Comparison of ENCODE assay signal across 23 mouse cellular contexts in genomic region chr11:96404831-96405230, GRCm38 (mm10). TPM values are rescaled to one million over a fixed set of nuclear protein-coding genes. Genes with fewer than 3 reads are reported as not detected.
DNase-seq lines count a peak whose midpoint lies in the region; ATAC-seq and TF ChIP-seq lines count a peak whose summit lies in the region.
"Had no signal": no experiment of that assay in that cellular context is flagged by ENCODE, and none has a peak within 500 bp of the region (broad histone marks: within the 10 kb centered on the region; RNA-seq: fewer than 3 reads in every experiment).

No protein-coding gene starts in this region.

- no peaks in the 10 kb centered on the region for H3K27me3 ChIP-seq in hindbrain, postnatal 0 days (ENCODE audit: insufficient read depth, low read length)
- H3K27me3 ChIP-seq in hindbrain, embryonic 11.5 days (ENCODE audit: control insufficient read depth, insufficient read depth, low read length): no peaks in the 10 kb centered on the region
- no peaks in the 10 kb centered on the region for H3K27me3 ChIP-seq in lung, embryonic 14.5 days (ENCODE audit: insufficient read depth, low read length)
- peaks cover 84% of the 10 kb centered on the region for H3K27me3 ChIP-seq in CH12.LX (replicated peaks)

- dilution Hi-C loops in CH12.LX (cut with MboI; ENCODE audit: extremely low pct_ligation_motif_present, extremely low pct_unique_long_range_greater_than_20kb, low sequenced_read_pairs): no loop called here

- H3K27ac ChIP-seq in hindbrain, postnatal 0 days: peak overlapping the region; percentile 20; the same call in 1 of the 2 replicates
- H3K27ac ChIP-seq in hindbrain, embryonic 11.5 days (ENCODE audit: low read depth, low read length): no peak overlapping the region
- H3K27ac ChIP-seq in lung, embryonic 14.5 days (ENCODE audit: low read depth): peak overlapping the region; percentile 59
- no peak overlapping the region for H3K27ac ChIP-seq in CH12.LX (ENCODE audit: insufficient read depth, low read depth)
- 0 out of 2 replicates have a peak overlapping the region, but pooled peaks have one; percentile 27 for H3K27ac ChIP-seq in brown adipose tissue, adult 24 weeks (replicated peaks; ENCODE audit: low read depth, low read length)
- H3K27ac ChIP-seq: forebrain, embryonic 13.5 days; heart, embryonic 10.5 days had no signal

- no peaks in the 10 kb centered on the region for H3K79me2 ChIP-seq in CH12.LX (replicated peaks; ENCODE audit: control insufficient read depth, extremely low read depth, insufficient read depth, poor library complexity, severe bottlenecking)

- no peaks in the 10 kb centered on the region for H3K36me3 ChIP-seq in hindbrain, postnatal 0 days (ENCODE audit: insufficient read depth, low read length)
- no peaks in the 10 kb centered on the region for H3K36me3 ChIP-seq in hindbrain, embryonic 11.5 days (ENCODE audit: control insufficient read depth, insufficient read depth, low read length)
- no peaks in the 10 kb centered on the region for H3K36me3 ChIP-seq in lung, embryonic 14.5 days (ENCODE audit: insufficient read depth)
- no peaks in the 10 kb centered on the region for H3K36me3 ChIP-seq in CH12.LX (replicated peaks in 1 of 2; ENCODE audit: control insufficient read depth in 1 of 2, insufficient read depth in 1 of 2, low read length in 1 of 2)
- H3K36me3 ChIP-seq: heart, embryonic 10.5 days had no signal

- H3K9me3 ChIP-seq in hindbrain, postnatal 0 days (ENCODE audit: low read length): no peaks in the 10 kb centered on the region
- no peaks in the 10 kb centered on the region for H3K9me3 ChIP-seq in hindbrain, embryonic 11.5 days (ENCODE audit: control insufficient read depth, low read length)
- no peaks in the 10 kb centered on the region for H3K9me3 ChIP-seq in lung, embryonic 14.5 days (ENCODE audit: low read depth, low read length)
- H3K9me3 ChIP-seq in CH12.LX (replicated peaks; ENCODE audit: low read length): peaks cover 3% of the 10 kb centered on the region
- H3K9me3 ChIP-seq: forebrain, embryonic 13.5 days; heart, embryonic 10.5 days had no signal

- 75% methylated on average over 7 of the region's 7 CpGs for WGBS in hindbrain, postnatal 0 days
- WGBS in hindbrain, embryonic 11.5 days: 72% methylated on average over 7 of the region's 7 CpGs
- 46% methylated on average over 7 of the region's 7 CpGs for WGBS in lung, embryonic 14.5 days

- H3K4me1 ChIP-seq in hindbrain, postnatal 0 days (ENCODE audit: insufficient read depth, low read length): peaks cover 5% of the 10 kb centered on the region
- no peaks in the 10 kb centered on the region for H3K4me1 ChIP-seq in hindbrain, embryonic 11.5 days (replicated peaks; ENCODE audit: control insufficient read depth, insufficient read depth, low read length)
- H3K4me1 ChIP-seq in lung, embryonic 14.5 days (ENCODE audit: insufficient read depth): peaks cover 37% of the 10 kb centered on the region
- H3K4me1 ChIP-seq in CH12.LX (ENCODE audit: control insufficient read depth in 1 of 2, insufficient read depth in 2 of 2): peaks cover 0 to 13% of the 10 kb centered on the region in 2 experiments; a peak in 2 of 4 replicates
- H3K4me1 ChIP-seq in brown adipose tissue, adult 24 weeks (ENCODE audit: control insufficient read depth, insufficient read depth, insufficient read length, low read length): no peaks in the 10 kb centered on the region; the same call in 1 of the 2 replicates

- no peak for DNase-seq in hindbrain, postnatal 0 days (ENCODE audit: low spot score)
- no peak for DNase-seq in hindbrain, embryonic 11.5 days (ENCODE audit: low spot score)
- DNase-seq in lung, embryonic 14.5 days: peak; percentile 42
- DNase-seq in lung, postnatal 36 days: no peak
- no peak for DNase-seq in CH12.LX (ENCODE audit: extremely low read depth)
- DNase-seq in thymus, postnatal 36 days: no peak
- DNase-seq: cerebellum, adult 11 months; cerebellum, postnatal 14 days; embryo, embryonic 11 days; gastrocnemius, postnatal 14 days; kidney, adult 11 months; midbrain, embryonic 14.5 days; spleen, adult 18-20 months; thymus, postnatal 14 days had no signal

- in situ Hi-C loops in CH12.LX (cut with MboI; ENCODE audit: low pct_ligation_motif_present, low pct_unique_long_range_greater_than_20kb, low sequenced_read_pairs): no loop called here

- H3K4me3 ChIP-seq in hindbrain, postnatal 0 days (ENCODE audit: low read length): no peak overlapping the region
- H3K4me3 ChIP-seq in hindbrain, embryonic 11.5 days (ENCODE audit: low read depth, low read length): no peak overlapping the region
- H3K4me3 ChIP-seq in lung, embryonic 14.5 days (ENCODE audit: low read depth, low read length): no peak overlapping the region
- H3K4me3 ChIP-seq in CH12.LX (replicated peaks in 1 of 3; ENCODE audit: low read depth in 2 of 3, low read length in 2 of 3, poor library complexity in 1 of 3): no peak overlapping the region
- H3K4me3 ChIP-seq in brown adipose tissue, adult 24 weeks (ENCODE audit: insufficient read depth, low read depth, low read length): no peak overlapping the region
- H3K4me3 ChIP-seq: forebrain, embryonic 13.5 days; heart, embryonic 10.5 days had no signal

- ATAC-seq in hindbrain, postnatal 0 days: no peak
- no peak for ATAC-seq in hindbrain, embryonic 11.5 days (ENCODE audit: low FRiP score)
- ATAC-seq in lung, embryonic 14.5 days (ENCODE audit: insufficient read depth): no peak
- ATAC-seq: CD4-positive, CD25-positive, alpha-beta regulatory T cell, adult 4 months; forebrain, embryonic 13.5 days had no signal

- no peak for TF ChIP-seq RAD21 in CH12.LX (IDR thresholded peaks at IDR 0.05; ENCODE audit: low read depth, low read length)

- H3K9ac ChIP-seq in hindbrain, postnatal 0 days (replicated peaks; ENCODE audit: low read length): no peak overlapping the region
- H3K9ac ChIP-seq in hindbrain, embryonic 11.5 days (ENCODE audit: low read depth, low read length): no peak overlapping the region
- H3K9ac ChIP-seq in lung, embryonic 14.5 days: no peak overlapping the region
- no peak overlapping the region for H3K9ac ChIP-seq in CH12.LX (ENCODE audit: insufficient read depth, low read depth)
- H3K9ac ChIP-seq: forebrain, embryonic 13.5 days had no signal

- no peak for TF ChIP-seq EP300 in CH12.LX (IDR thresholded peaks at IDR 0.05; ENCODE audit: low read length)

- no peak for TF ChIP-seq CTCF in hindbrain, postnatal 0 days (IDR thresholded peaks at IDR 0.05; ENCODE audit: low read depth)
- TF ChIP-seq CTCF in lung, embryonic 14.5 days (IDR thresholded peaks at IDR 0.05; ENCODE audit: low read depth): no peak
- no peak for TF ChIP-seq CTCF in CH12.LX (conservative IDR thresholded peaks at IDR 0.05 in 1 of 2, IDR thresholded peaks at IDR 0.05 in 1 of 2; ENCODE audit: low read depth in 2 of 2, low read length in 2 of 2)

- no peak overlapping the region for H3K4me2 ChIP-seq in hindbrain, postnatal 0 days (ENCODE audit: low read depth, low read length)
- H3K4me2 ChIP-seq in hindbrain, embryonic 11.5 days (replicated peaks; ENCODE audit: low read depth, low read length): no peak overlapping the region
- no peak overlapping the region; the same call in 1 of the 2 replicates for H3K4me2 ChIP-seq in lung, embryonic 14.5 days
- peak overlapping the region; percentile 26; the same call in 1 of the 2 replicates for H3K4me2 ChIP-seq in CH12.LX (ENCODE audit: insufficient read depth, low read depth, poor library complexity, severe bottlenecking)
- H3K4me2 ChIP-seq: forebrain, embryonic 13.5 days had no signal

- no peak for TF ChIP-seq POLR2A in CH12.LX (IDR thresholded peaks at IDR 0.05; ENCODE audit: low read depth, low read length)

TF ChIP-seq in CH12.LX, 34 proteins besides CTCF, POLR2A, EP300 and RAD21:
- TF ChIP-seq MAFK (IDR thresholded peaks at IDR 0.05; ENCODE audit: insufficient replicate concordance, low read length) (no peak), MAX (IDR thresholded peaks at IDR 0.05; ENCODE audit: low read length) (no peak), NELFE (IDR thresholded peaks at IDR 0.05; ENCODE audit: low read depth, low read length) (no peak), IRF4 (IDR thresholded peaks at IDR 0.05; ENCODE audit: low read depth, low read length) (no peak), TBP (conservative IDR thresholded peaks at IDR 0.05; ENCODE audit: low read depth, low read length) (no peak), MEF2A (IDR thresholded peaks at IDR 0.05; ENCODE audit: borderline replicate concordance, low read depth, low read length) (no peak)

RNA-seq across cellular contexts. Expression of gene Hoxb1, which starts 39.3 kb away (rescaled TPM):
- 0.21 TPM in 1 of 2 replicates, not detected in the other for total RNA-seq in hindbrain, postnatal 0 days (2014; rRNA removed)
- 0.08 and 0.24 TPM in 2 replicates for polyA plus RNA-seq in hindbrain, postnatal 0 days (2015; fragmentation: Nextera tagmentation; extraction: Ambion mirVana)
- polyA plus RNA-seq in hindbrain, embryonic 11.5 days (2014; fragmentation: Nextera tagmentation; extraction: Ambion mirVana): 7.3 and 8.2 TPM in 2 replicates
- polyA plus RNA-seq in lung, embryonic 14.5 days (2014; fragmentation: Nextera tagmentation; extraction: Ambion mirVana): 0.08 TPM in 1 of 2 replicates, not detected in the other
- total RNA-seq in CH12.LX (2012; rRNA removed) (not detected in 2 replicates), CH12.LX (2014; rRNA removed) (not detected in 2 replicates)
- not detected in 2 replicates for polyA plus RNA-seq in CH12.LX (2012; ENCODE audit: insufficient read length, low read depth)
- polyA plus RNA-seq in brown adipose tissue, adult 24 weeks (2012; ENCODE audit: insufficient read depth, insufficient read length, missing spikeins): not detected in 2 replicates
- total RNA-seq: adrenal gland, adult 18-20 months; gastrocnemius, postnatal 14 days; heart, postnatal 14 days; layer of hippocampus, postnatal 10 days; left cerebral cortex, postnatal 10 days; MEL had no signal
- polyA plus RNA-seq: CD4-positive, CD25-positive, alpha-beta regulatory T cell, adult 4 months; forebrain, embryonic 13.5 days; midbrain, embryonic 14.5 days had no signal

RNA-seq across cellular contexts. Expression of gene Hoxb2, which starts 54.5 kb away (rescaled TPM):
- total RNA-seq in hindbrain, postnatal 0 days (2014; rRNA removed): 35.4 and 36.4 TPM in 2 replicates
- 11.6 and 13.1 TPM in 2 replicates for polyA plus RNA-seq in hindbrain, postnatal 0 days (2015; fragmentation: Nextera tagmentation; extraction: Ambion mirVana)
- 64.9 and 67.5 TPM in 2 replicates for polyA plus RNA-seq in hindbrain, embryonic 11.5 days (2014; fragmentation: Nextera tagmentation; extraction: Ambion mirVana)
- 48.9 and 51.6 TPM in 2 replicates for polyA plus RNA-seq in lung, embryonic 14.5 days (2014; fragmentation: Nextera tagmentation; extraction: Ambion mirVana)
- total RNA-seq in CH12.LX (2012; rRNA removed) (not detected in 2 replicates), CH12.LX (2014; rRNA removed) (not detected in 2 replicates)
- not detected in 2 replicates for polyA plus RNA-seq in CH12.LX (2012; ENCODE audit: insufficient read length, low read depth)
- 3.2 and 3.7 TPM in 2 replicates for polyA plus RNA-seq in brown adipose tissue, adult 24 weeks (2012; ENCODE audit: insufficient read depth, insufficient read length, missing spikeins)
- total RNA-seq: layer of hippocampus, postnatal 10 days; left cerebral cortex, postnatal 10 days; MEL had no signal
- polyA plus RNA-seq: forebrain, embryonic 13.5 days had no signal

RNA-seq across cellular contexts. Expression of gene Skap1, which starts 59.6 kb away (rescaled TPM):
- total RNA-seq in hindbrain, postnatal 0 days (2014; rRNA removed): 0.83 and 2.5 TPM in 2 replicates
- polyA plus RNA-seq in hindbrain, postnatal 0 days (2015; fragmentation: Nextera tagmentation; extraction: Ambion mirVana): 5.7 and 7.4 TPM in 2 replicates
- 0.85 and 1.5 TPM in 2 replicates for polyA plus RNA-seq in hindbrain, embryonic 11.5 days (2014; fragmentation: Nextera tagmentation; extraction: Ambion mirVana)
- 0.96 and 1.1 TPM in 2 replicates for polyA plus RNA-seq in lung, embryonic 14.5 days (2014; fragmentation: Nextera tagmentation; extraction: Ambion mirVana)
- not detected in 2 replicates for total RNA-seq in CH12.LX (2012; rRNA removed)
- not detected in 2 replicates for total RNA-seq in CH12.LX (2014; rRNA removed)
- polyA plus RNA-seq in CH12.LX (2012; ENCODE audit: insufficient read length, low read depth): not detected in 2 replicates
- not detected in 2 replicates for polyA plus RNA-seq in brown adipose tissue, adult 24 weeks (2012; ENCODE audit: insufficient read depth, insufficient read length, missing spikeins)
- total RNA-seq: MEL had no signal

Comparison
In these comparisons a context has a peak if more than half of its experiments do, and no peak if none do; other contexts are left out.
1. H3K27ac ChIP-seq: peak in hindbrain, postnatal 0 days (single experiment), lung, embryonic 14.5 days (single experiment) and brown adipose tissue, adult 24 weeks (single experiment); none in hindbrain, embryonic 11.5 days (single experiment) and CH12.LX (single experiment).